Mouse (Mus musculus) embryonic facial prominence, embryonic 12.5 days (tissue): ENCODE data around the gene Hpse. TPM values are rescaled to one million over a fixed set of nuclear protein-coding genes. Genes with fewer than 3 reads are reported as not detected.

Experiments
- ATAC-seq: fragments of 200-750 bp; cut with Nextera tagmentation; 2 replicates; pipeline ENCODE4 v1.8.0; 2017; ENCODE audit not compliant: insufficient number of reproducible peaks, insufficient read depth, low FRiP score, low TSS enrichment
- H3K27ac ChIP-seq: fragments of 300-500 bp; sonication (generic); 2 replicates; pipeline ENCODE4 v1.5.1; 2016; ENCODE audit warnings: mild to moderate bottlenecking
- H3K27me3 ChIP-seq: fragments of 300-500 bp; sonication (generic); 2 replicates; pipeline ENCODE4 v1.6.1; 2016; ENCODE audit warnings: mild to moderate bottlenecking, moderate library complexity
- H3K36me3 ChIP-seq: fragments of 300-500 bp; sonication (generic); 2 replicates; pipeline ENCODE4 v1.6.1; 2016; ENCODE audit warnings: mild to moderate bottlenecking
- H3K4me1 ChIP-seq: fragments of 300-500 bp; sonication (generic); 2 replicates; pipeline ENCODE4 v1.6.1; 2016
- H3K4me2 ChIP-seq: fragments of 300-500 bp; sonication (generic); replicated peaks from 2 replicates; pipeline ENCODE4 v1.6.1; 2016; ENCODE audit warnings: mild to moderate bottlenecking, moderate library complexity
- H3K4me3 ChIP-seq: fragments of 300-500 bp; sonication (generic); 2 replicates; pipeline ENCODE4 v1.5.1; 2016; ENCODE audit warnings: mild to moderate bottlenecking
- H3K9ac ChIP-seq: fragments of 300-500 bp; sonication (generic); 2 replicates; pipeline ENCODE4 v1.6.1; 2016; ENCODE audit warnings: mild to moderate bottlenecking, moderate library complexity
- H3K9me3 ChIP-seq: fragments of 300-500 bp; sonication (generic); 2 replicates; pipeline ENCODE4 v1.6.1; 2016; ENCODE audit warnings: mild to moderate bottlenecking, moderate library complexity
- WGBS: fragments of 180-500 bp; shearing (Covaris S2); methylation state at CpG from one replicate; pipeline ENCODE4 v1.1.7; 2016; 5-methylcytosine and 5-hydroxymethylcytosine counted together
- polyA plus RNA-seq: library from polyadenylated mRNA; unstranded; fragments of >200 nt; fragmentation: Nextera tagmentation; extraction: Ambion mirVana; gene quantifications from 2 replicates; pipeline ENCODE4 v1.2.1, GENCODE M21; 2016

Hpse gene
- 2.6 and 3.1 TPM in 2 replicates for polyA plus RNA-seq

- Histone ChIP-seq H3K4me1 (no peaks in the 10 kb centered on the region; the same call in 1 of the 2 replicates), H3K9ac (peak within 1 kb of the TSS; percentile 63), H3K27ac (no peak within 1 kb of the TSS), H3K9me3 (no peaks in the 10 kb centered on the region), H3K4me3 (peak within 1 kb of the TSS; percentile 54), H3K4me2 (peak within 1 kb of the TSS; percentile 98), H3K36me3 (no peaks in the 10 kb centered on the region), H3K27me3 (peaks cover 19% of the 10 kb centered on the region)
- ATAC-seq, result peak; percentile 79
- WGBS, result 1% methylated on average over 48 of the region's 56 CpGs
Observed at GRCm38 (mm10) chr5:100719235-100720088, at the start of gene Hpse. Gene Hpse (minus strand): TSS chr5:100719716.

- Histone ChIP-seq H3K9me3 (no peaks in the 10 kb centered on the region), H3K4me3 (no peak overlapping the region), H3K4me1 (no peaks in the 10 kb centered on the region), H3K27ac (no peak overlapping the region), H3K9ac (no peak overlapping the region), H3K27me3 (no peaks in the 10 kb centered on the region), H3K4me2 (no peak overlapping the region), H3K36me3 (peaks cover 74% of the 10 kb centered on the region)
- 96% methylated on average over 7 of the region's 7 CpGs for WGBS
- ATAC-seq, result no peak
Observed at GRCm38 (mm10) chr5:100766026-100766425, 46.5 kb upstream of the Hpse start.

- Histone ChIP-seq H3K4me3 (no peak overlapping the region), H3K9me3 (no peaks in the 10 kb centered on the region), H3K27ac (no peak overlapping the region), H3K4me2 (no peak overlapping the region), H3K27me3 (no peaks in the 10 kb centered on the region), H3K9ac (no peak overlapping the region), H3K4me1 (no peaks in the 10 kb centered on the region), H3K36me3 (peaks cover 41% of the 10 kb centered on the region)
- 86% methylated on average over 7 of the region's 7 CpGs for WGBS
- ATAC-seq, result no peak
Observed at GRCm38 (mm10) chr5:100761736-100762135, 42.2 kb upstream of the Hpse start.

- no peak for ATAC-seq
- WGBS, result 84% methylated on average over 10 of the region's 10 CpGs
- Histone ChIP-seq H3K9ac (no peak overlapping the region), H3K4me1 (no peaks in the 10 kb centered on the region), H3K4me3 (no peak overlapping the region), H3K36me3 (peaks cover 26% of the 10 kb centered on the region), H3K9me3 (no peaks in the 10 kb centered on the region), H3K27ac (no peak overlapping the region), H3K4me2 (no peak overlapping the region), H3K27me3 (no peaks in the 10 kb centered on the region)
Observed at GRCm38 (mm10) chr5:100760049-100760663, 40.6 kb upstream of the Hpse start.

GRCm38 (mm10) chr5:100758121-100758520, 38.6 kb upstream of the Hpse start:
- Histone ChIP-seq H3K4me2 (no peak overlapping the region), H3K27ac (no peak overlapping the region)
- 95% methylated on average over 5 of the region's 5 CpGs for WGBS

GRCm38 (mm10) chr5:100753407-100753806, 33.9 kb upstream of the Hpse start:
- Histone ChIP-seq H3K4me3 (no peak overlapping the region), H3K9ac (no peak overlapping the region), H3K27me3 (no peaks in the 10 kb centered on the region), H3K9me3 (no peaks in the 10 kb centered on the region), H3K4me1 (no peaks in the 10 kb centered on the region), H3K36me3 (no peaks in the 10 kb centered on the region), H3K27ac (no peak overlapping the region), H3K4me2 (no peak overlapping the region)
- WGBS, result 65% methylated on average over 7 of the region's 7 CpGs
- no peak for ATAC-seq

More at GRCm38 (mm10) chr5:100758121-100758520, 38.6 kb upstream of the Hpse start:
- H3K9me3 ChIP-seq, result no peaks in the 10 kb centered on the region
- H3K27me3 ChIP-seq, result no peaks in the 10 kb centered on the region
- H3K4me1 ChIP-seq, result no peaks in the 10 kb centered on the region
- peaks cover 8% of the 10 kb centered on the region; the same call in 1 of the 2 replicates for H3K36me3 ChIP-seq
- no peak overlapping the region for H3K4me3 ChIP-seq
- ATAC-seq, result no peak
- H3K9ac ChIP-seq, result no peak overlapping the region

GRCm38 (mm10) chr5:100751655-100752054, 32.1 kb upstream of the Hpse start:
- Histone ChIP-seq H3K27ac (no peak overlapping the region), H3K4me1 (no peaks in the 10 kb centered on the region), H3K9me3 (no peaks in the 10 kb centered on the region), H3K4me2 (no peak overlapping the region), H3K27me3 (no peaks in the 10 kb centered on the region), H3K4me3 (no peak overlapping the region), H3K36me3 (no peaks in the 10 kb centered on the region), H3K9ac (no peak overlapping the region)
- 75% methylated on average over 4 of the region's 4 CpGs for WGBS
- 0 out of 2 replicates have a peak, but pooled peaks have one; percentile 28 for ATAC-seq

- H3K9ac ChIP-seq, result no peak overlapping the region
- 81% methylated on average over 10 of the region's 10 CpGs for WGBS
- no peak for ATAC-seq
- H3K4me2 ChIP-seq, result no peak overlapping the region
- H3K36me3 ChIP-seq, result no peaks in the 10 kb centered on the region
- H3K9me3 ChIP-seq, result no peaks in the 10 kb centered on the region
- no peaks in the 10 kb centered on the region for H3K4me1 ChIP-seq
- H3K4me3 ChIP-seq, result no peak overlapping the region
- H3K27me3 ChIP-seq, result no peaks in the 10 kb centered on the region
- no peak overlapping the region for H3K27ac ChIP-seq
Observed at GRCm38 (mm10) chr5:100750617-100751255, 31.2 kb upstream of the Hpse start.

- WGBS, result 92% methylated on average over 8 of the region's 8 CpGs
- no peaks in the 10 kb centered on the region for H3K27me3 ChIP-seq
- no peaks in the 10 kb centered on the region for H3K4me1 ChIP-seq
- H3K9ac ChIP-seq, result no peak overlapping the region
- no peak overlapping the region for H3K4me2 ChIP-seq
- ATAC-seq, result no peak
- no peak overlapping the region for H3K27ac ChIP-seq
- H3K36me3 ChIP-seq, result no peaks in the 10 kb centered on the region
- no peak overlapping the region for H3K4me3 ChIP-seq
- peaks cover 5% of the 10 kb centered on the region; the same call in 1 of the 2 replicates for H3K9me3 ChIP-seq
Observed at GRCm38 (mm10) chr5:100738802-100739201, 19.3 kb upstream of the Hpse start.

- no peak for ATAC-seq
Observed at GRCm38 (mm10) chr5:100736919-100737318, 17.4 kb upstream of the Hpse start.

GRCm38 (mm10) chr5:100734535-100734934, 15.0 kb upstream of the Hpse start:
- no peak for ATAC-seq
- Histone ChIP-seq H3K9ac (no peak overlapping the region), H3K9me3 (peaks cover 4% of the 10 kb centered on the region; the same call in 1 of the 2 replicates), H3K4me1 (no peaks in the 10 kb centered on the region), H3K4me3 (no peak overlapping the region), H3K27ac (no peak overlapping the region), H3K4me2 (no peak overlapping the region), H3K36me3 (no peaks in the 10 kb centered on the region), H3K27me3 (no peaks in the 10 kb centered on the region)
- WGBS, result 80% methylated on average over 4 of the region's 4 CpGs

More at GRCm38 (mm10) chr5:100736919-100737318, 17.4 kb upstream of the Hpse start:
- no peak overlapping the region for H3K27ac ChIP-seq
- no peaks in the 10 kb centered on the region for H3K27me3 ChIP-seq
- no peak overlapping the region for H3K4me2 ChIP-seq
- H3K9me3 ChIP-seq, result peaks cover 5% of the 10 kb centered on the region; the same call in 1 of the 2 replicates
- H3K36me3 ChIP-seq, result no peaks in the 10 kb centered on the region
- no peaks in the 10 kb centered on the region for H3K4me1 ChIP-seq
- H3K9ac ChIP-seq, result no peak overlapping the region
- no peak overlapping the region for H3K4me3 ChIP-seq
- 91% methylated on average over 8 of the region's 8 CpGs for WGBS
